Mouse (Mus musculus): ENCODE measurements at regions not wholly inside any gene's neighbourhood (a gene's known extent, or its start where the extent isn't known, plus 50 kb on each side); places are given as distances from the start of the nearest gene placed in this dataset.

DNA sequence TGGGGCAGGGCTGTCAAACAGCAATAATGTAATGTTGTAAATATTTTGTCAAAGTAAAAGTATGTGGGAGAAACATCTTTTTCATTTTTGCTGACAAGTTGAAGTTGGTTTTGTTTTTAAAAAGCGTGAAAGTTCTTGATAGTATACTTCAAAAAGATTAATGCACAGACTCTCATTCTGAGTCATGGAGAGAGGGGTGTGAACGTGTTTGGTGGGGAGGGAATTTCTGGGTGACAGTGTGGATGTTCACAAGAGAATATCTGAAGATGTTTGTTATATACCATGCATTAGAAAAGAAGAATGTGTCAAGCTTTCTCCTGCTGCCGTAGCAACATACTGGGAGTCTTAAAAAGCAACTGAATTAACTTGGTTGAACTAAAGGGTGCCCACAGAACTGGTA is 57.0 kb downstream of the Rps29 start:
- no peak for DNase-seq

GRCm38 (mm10) chr12:69094856-69095255 is 64.1 kb downstream of the Rps29 start:
- DNase-seq: no peak

DNA sequence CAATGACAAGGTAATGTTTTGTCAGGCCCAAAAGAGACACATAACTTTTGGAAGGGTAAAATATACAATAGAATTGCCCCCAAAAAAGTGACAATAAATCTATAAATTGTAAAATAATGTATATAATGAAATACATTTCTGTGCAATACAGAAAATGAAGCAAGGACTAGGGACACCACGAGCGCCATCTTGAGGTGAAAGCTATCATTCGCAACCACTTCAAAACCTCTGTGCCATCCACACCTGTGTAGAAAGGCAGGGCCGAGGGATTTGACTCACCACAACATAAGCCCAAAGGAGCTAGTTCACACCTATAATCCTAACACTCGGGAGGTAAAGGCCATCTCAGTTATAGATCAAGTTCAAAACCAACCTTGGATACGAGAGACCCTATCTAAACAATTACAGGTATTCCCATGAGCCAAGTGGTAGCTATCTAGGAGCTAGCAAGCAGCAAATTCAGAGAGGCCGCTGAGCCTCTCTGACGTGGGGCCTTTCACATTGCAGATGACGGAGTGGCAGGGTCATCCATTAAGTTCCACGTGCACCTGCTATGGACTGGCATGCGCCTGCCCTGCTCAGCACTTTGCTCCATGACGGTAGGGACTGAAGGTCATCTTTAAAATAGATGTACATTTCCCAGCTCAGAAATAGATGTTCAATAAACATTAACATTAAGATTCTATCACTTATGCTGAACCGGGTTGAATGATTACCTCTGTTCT is 65.8 kb downstream of the Rps29 start:
- DNase-seq: peak in 1 of 2 experiments; percentile 7

GRCm38 (mm10) chr12:69087928-69088609 is 70.9 kb downstream of the Rps29 start:
- no peak for DNase-seq

DNA sequence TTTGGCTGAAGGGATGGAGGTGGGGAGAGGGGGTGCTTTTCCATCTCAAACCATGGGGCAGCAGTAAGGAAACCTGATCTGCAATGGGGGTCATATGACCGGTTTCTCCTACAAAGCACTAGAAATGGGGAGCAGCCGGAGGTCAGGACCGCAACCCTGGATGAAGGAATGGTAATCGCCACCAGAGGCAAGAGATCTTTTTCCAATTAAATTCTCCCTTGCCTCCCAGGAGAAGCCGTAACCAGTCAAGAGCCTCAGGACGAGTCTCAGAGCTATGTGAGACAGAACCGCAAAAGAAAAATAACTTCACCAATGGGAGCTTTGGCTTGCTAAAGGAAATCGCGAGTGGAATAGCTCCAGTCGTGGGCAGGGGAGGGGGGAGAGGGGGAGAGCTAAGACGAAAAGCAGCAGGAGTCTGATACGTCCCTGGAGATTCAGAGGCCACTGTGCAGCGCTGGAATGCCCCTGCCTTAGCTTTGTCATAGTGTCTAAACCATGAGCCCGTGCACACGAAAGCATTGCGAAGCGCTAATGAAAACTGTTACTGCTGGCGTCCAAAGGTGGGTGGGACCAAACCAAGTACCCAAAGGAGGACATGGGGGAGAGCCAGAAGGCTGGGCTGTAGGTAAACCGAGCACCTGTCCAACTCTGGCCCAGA is 73.3 kb downstream of the Rps29 start:
- DNase-seq: no peak

DNA sequence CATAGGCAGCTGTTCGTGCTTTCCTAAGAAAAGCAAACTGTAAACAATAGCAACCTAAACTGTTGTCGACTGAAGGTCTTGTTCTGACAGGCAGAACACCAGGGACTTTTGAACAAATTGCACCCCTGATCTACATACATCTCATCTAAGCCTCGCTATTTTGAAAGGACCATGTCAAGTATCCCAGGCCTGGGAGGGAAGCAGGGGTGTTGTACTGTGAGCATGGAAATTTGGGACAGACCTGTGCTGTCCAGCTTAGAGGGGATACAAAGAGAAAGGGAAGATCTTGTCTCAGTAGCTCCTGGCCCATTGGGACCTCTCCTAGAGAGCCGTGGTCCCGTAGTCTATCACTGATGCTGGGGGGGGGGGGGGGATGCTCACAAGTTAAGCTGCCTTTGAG is 74.3 kb downstream of the Rps29 start:
- DNase-seq: no peak

DNA sequence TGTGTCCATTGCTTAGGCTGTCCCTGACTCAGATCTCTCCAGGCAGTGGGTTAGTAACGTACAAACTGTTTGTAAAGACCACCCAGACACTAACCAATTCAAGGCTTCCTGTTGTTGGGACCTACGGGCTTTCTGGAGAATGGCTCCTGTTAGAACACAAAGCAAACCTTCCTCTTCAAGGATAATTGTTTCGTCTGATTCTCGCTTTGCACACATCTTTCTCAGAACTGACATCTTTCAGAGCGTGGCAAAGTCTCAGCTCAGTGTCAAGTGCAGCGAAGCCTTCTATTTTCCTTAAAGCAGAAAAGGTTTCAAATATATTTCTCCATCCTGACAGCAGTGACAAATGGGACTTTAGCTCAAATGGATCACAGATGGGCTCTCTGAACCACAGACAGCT is 76.9 kb downstream of the Rps29 start:
- DNase-seq: no peak

GRCm38 (mm10) chr12:69039553-69039952 is 119.4 kb downstream of the Rps29 start:
- DNase-seq: no peak

- no peak for DNase-seq
These were observed 135.4 kb downstream of the Rps29 start for GRCm38 (mm10) chr12:69023594-69023993.

- no peak for DNase-seq
These were observed 142.2 kb downstream of the Rps29 start for GRCm38 (mm10) chr12:69016705-69017306.

DNA sequence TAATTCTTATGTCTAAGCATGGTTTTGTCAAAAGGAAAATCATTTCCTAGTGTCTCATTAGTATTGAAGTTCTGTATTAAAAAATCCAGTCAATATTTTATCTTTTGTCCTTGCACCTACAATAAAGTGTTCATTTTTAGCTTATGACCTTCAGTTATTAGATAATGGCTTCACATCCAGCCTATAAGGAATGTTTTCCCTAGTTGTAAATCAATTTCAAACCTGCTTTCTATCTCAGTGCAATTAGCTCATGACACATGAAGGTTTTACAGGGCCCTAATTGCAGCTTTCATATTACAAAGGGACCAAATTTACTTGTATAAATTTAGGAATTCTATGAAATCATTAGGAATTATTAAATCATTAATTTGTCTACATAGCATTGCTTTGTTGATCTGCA is 153.8 kb downstream of the Rps29 start:
- no peak for DNase-seq

- no peak for DNase-seq
These were observed 156.9 kb downstream of the Rps29 start for GRCm38 (mm10) chr12:69002106-69002505.

GRCm38 (mm10) chr12:68997259-68997658 is 161.7 kb downstream of the Rps29 start:
- DNase-seq: no peak

- no peak for DNase-seq
These were observed 162.2 kb downstream of the Rps29 start for GRCm38 (mm10) chr12:68996740-68997139.

DNA sequence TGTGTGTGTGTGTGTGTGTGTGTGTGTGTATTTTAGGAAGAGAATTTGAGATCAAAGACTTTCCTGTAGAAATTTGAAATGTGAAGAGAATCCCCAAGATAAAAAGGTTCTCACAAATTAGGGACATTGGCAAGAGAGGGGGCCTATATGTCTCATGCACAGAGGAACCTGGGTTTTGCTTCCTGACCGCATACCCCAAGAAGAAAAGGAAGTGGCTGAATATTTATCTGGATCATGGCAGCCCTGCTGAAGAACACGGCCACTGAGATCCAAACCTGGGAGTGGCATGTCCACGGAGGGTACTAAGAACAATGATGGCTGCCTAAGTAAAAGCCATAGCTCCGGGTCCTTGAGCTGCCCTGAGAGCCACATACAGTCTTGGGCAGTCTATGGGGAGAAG is 178.3 kb downstream of the Rps29 start:
- DNase-seq: no peak

- DNase-seq: no peak
These were observed 178.8 kb downstream of the Rps29 start for GRCm38 (mm10) chr12:68980173-68980572.

GRCm38 (mm10) chr12:68979232-68979631 is 179.8 kb downstream of the Rps29 start:
- DNase-seq: no peak

DNA sequence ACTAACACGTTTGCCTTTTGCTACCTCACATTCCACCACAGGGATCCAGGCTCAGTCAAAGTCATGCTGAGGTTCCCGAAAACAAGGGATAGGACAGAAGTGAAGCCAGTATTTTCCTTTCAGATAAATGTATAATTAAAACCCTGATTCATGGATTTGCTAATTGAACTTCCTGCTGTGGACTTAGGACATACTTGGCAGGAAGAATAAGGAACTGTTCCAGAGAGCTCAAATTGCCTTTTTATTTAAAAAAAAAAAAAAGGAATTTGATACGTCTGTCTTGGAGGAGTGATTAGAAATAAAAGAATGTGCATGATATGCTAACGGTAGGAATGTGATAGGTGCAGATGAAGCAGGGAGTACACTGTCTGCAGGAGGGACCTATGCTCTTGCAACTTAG is 181.7 kb downstream of the Rps29 start:
- no peak for DNase-seq

DNA sequence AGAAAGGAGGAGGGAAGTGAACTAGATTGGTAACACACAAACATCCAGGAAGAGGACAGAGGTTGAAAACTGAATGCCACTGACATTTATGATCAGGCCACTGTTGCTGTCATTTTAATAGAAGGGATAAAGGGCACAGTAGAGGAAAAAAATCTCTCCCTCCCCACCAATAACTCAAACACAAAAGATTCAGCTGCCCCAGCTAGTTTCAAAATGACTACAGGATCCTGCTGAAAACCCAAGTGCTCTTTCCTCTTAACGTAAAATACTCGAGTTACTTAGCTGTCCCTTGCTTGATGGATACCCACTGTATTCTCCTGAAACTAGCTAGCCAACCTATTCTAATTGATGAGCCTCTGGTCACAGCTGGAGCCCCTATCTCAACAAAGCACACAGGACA is 211.7 kb downstream of the Rps29 start:
- no peak for DNase-seq

GRCm38 (mm10) chr12:68910590-68910989 is 248.4 kb downstream of the Rps29 start:
- no peak for DNase-seq

- DNase-seq: no peak
These were observed 254.2 kb downstream of the Rps29 start for GRCm38 (mm10) chr12:68904770-68905169.

DNA sequence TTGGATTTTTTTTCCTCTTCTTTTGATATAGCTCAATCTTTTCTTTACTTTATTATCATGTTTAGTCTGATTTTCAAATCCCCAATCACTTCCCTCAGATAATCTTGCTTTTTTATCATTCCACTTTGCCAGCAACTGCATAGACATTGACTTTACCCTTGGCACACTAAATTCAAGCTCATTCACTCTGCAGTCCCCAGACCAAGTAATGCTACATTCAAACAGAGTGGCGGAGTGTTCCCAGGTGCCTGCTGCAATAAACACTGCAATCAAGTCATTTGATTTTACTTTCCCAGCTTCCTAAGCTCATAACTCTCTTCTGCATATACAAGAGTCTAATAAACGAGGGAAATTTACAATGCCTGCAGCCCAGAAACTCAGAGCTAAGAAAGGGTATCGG is 269.8 kb downstream of the Rps29 start:
- no peak for DNase-seq

DNA sequence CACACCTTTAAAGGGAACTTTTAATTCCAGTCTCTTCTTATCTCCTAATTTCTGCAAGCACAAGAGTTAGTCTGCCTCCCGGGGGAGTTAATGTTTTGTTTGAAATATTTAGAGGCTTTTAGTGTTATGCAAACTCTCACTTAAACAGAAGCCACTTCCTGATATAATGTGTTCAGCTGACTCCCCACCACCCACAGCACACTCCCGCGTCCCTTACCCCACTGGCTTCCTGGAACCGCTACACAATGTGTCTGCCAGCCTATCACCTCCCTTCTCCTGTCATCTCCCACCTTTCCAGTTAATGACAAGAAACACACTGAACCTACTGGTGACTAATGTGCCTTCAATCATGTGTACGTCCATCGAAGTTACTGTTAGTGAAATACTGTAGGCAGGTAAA is 276.5 kb downstream of the Rps29 start:
- DNase-seq: no peak

- no peak for DNase-seq
These were observed 279.6 kb downstream of the Rps29 start for GRCm38 (mm10) chr12:68879425-68879824.

Measured in thymus, postnatal 36 days (tissue).